Mouse (Mus musculus) myocyte (in vitro differentiated cells): ENCODE data around the gene Pfkfb3. TPM values are rescaled to one million over a fixed set of nuclear protein-coding genes. Genes with fewer than 3 reads are reported as not detected.

Experiments used
- H3K27me3 ChIP-seq: one replicate; pipeline ENCODE4 v1.6.1; 2011; ENCODE audit not compliant: control insufficient read depth, insufficient read depth, insufficient read length
- H3K36me3 ChIP-seq: one replicate; pipeline ENCODE4 v1.6.1; 2011; ENCODE audit not compliant: control insufficient read depth, insufficient read depth
- H3K4me2 ChIP-seq: one replicate; pipeline ENCODE4 v1.6.1; 2011; ENCODE audit warnings: low read depth, control low read depth
- H3K4me3 ChIP-seq: one replicate; pipeline ENCODE4 v1.5.1; 2011; ENCODE audit warnings: mild to moderate bottlenecking, control low read depth, moderate library complexity
- H3K79me2 ChIP-seq: one replicate; pipeline ENCODE4 v1.6.1; 2011; ENCODE audit not compliant: control insufficient read depth, insufficient read depth
- H3ac ChIP-seq: one replicate; pipeline ENCODE4 v1.6.1; 2011; ENCODE audit not compliant: control insufficient read depth, insufficient read length
- CEBPB ChIP-seq: IDR thresholded peaks from 2 replicates; pipeline ENCODE4 v1.6.1; 2011; ENCODE audit warnings: mild to moderate bottlenecking, moderate library complexity; ENCODE audit not compliant: poor library complexity, insufficient read depth, severe bottlenecking
- E2F4 ChIP-seq: IDR thresholded peaks from one replicate; pipeline ENCODE4 v1.6.1; 2011; ENCODE audit warnings: mild to moderate bottlenecking, control low read depth, moderate library complexity; ENCODE audit not compliant: insufficient read depth
- MAX ChIP-seq: IDR thresholded peaks from one replicate; pipeline ENCODE4 v1.6.1; 2011; ENCODE audit warnings: low read depth, mild to moderate bottlenecking, control low read depth
- MYOD1 ChIP-seq, 3 experiments: IDR thresholded peaks; one replicate each; pipeline ENCODE4 v1.6.1; 2011; ENCODE audit warnings: control low read depth in 2 of 3, low read depth in 2 of 3, mild to moderate bottlenecking in 2 of 3, moderate library complexity in 1 of 3; ENCODE audit not compliant: insufficient read length in 2 of 3, control insufficient read depth in 1 of 3
- MYOG ChIP-seq, 3 experiments: IDR thresholded peaks; one replicate each; pipeline ENCODE4 v1.6.1; 2011; ENCODE audit warnings: control low read depth in 2 of 3, low read depth in 2 of 3, mild to moderate bottlenecking in 2 of 3; ENCODE audit not compliant: insufficient read length in 2 of 3, control insufficient read depth in 1 of 3, insufficient read depth in 1 of 3
- POLR2A ChIP-seq: IDR thresholded peaks from one replicate; pipeline ENCODE4 v1.6.1; 2011; ENCODE audit warnings: low read depth, mild to moderate bottlenecking, control low read depth, moderate library complexity; ENCODE audit not compliant: insufficient read length
- POLR2AphosphoS2 ChIP-seq: IDR thresholded peaks from one replicate; pipeline ENCODE4 v1.6.1; 2011; ENCODE audit warnings: low read depth, control low read depth; ENCODE audit not compliant: insufficient read length
- REST ChIP-seq: IDR thresholded peaks from one replicate; pipeline ENCODE4 v1.6.1; 2011; ENCODE audit warnings: mild to moderate bottlenecking, control low read depth, moderate library complexity; ENCODE audit not compliant: insufficient read depth, insufficient read length
- SRF ChIP-seq: IDR thresholded peaks from one replicate; pipeline ENCODE4 v1.6.1; 2011; ENCODE audit warnings: low read depth; ENCODE audit not compliant: control insufficient read depth, insufficient read length
- TCF12 ChIP-seq: IDR thresholded peaks from one replicate; pipeline ENCODE4 v1.6.1; 2011; ENCODE audit warnings: mild to moderate bottlenecking, control low read depth; ENCODE audit not compliant: poor library complexity, insufficient read depth, severe bottlenecking
- TCF3 ChIP-seq: IDR thresholded peaks from one replicate; pipeline ENCODE4 v1.6.1; 2011; ENCODE audit warnings: low read depth, control low read depth; ENCODE audit not compliant: insufficient read length
- USF1 ChIP-seq: IDR thresholded peaks from one replicate; pipeline ENCODE4 v1.6.1; 2011; ENCODE audit warnings: low read depth, mild to moderate bottlenecking, control low read depth, moderate library complexity
- polyA plus RNA-seq: library from polyadenylated mRNA; unstranded; fragments of >200 nt; fragmentation: generic; extraction: Trizol; gene quantifications from one replicate; pipeline ENCODE4 v1.2.1, GENCODE M21; 2012; ENCODE audit warnings: missing spikeins

The Pfkfb3 gene
- polyA plus RNA-seq, 1 experiment = 2.0 TPM

DNA sequence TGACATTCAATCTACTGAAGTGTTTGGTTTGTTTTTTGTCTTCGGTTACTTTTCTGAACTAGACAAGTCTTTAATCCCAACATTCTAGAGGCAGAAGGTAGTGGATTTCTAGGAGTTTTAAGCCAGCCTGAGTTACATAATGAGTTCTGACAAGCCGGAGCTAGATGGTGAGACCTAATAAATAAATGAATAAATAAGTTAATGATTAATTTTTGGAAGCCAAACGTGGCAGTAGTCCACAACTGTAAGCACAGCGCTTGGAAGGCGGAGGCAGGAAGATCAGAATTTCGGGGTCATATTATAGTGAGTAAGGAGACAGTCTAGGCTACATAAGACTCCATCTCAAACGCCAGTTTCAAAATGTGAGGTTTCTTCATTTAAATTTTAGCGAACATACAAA lies 17.9 kb downstream of the Pfkfb3 start:
- H3K79me2 ChIP-seq = no peaks in the 10 kb centered on the region
- TF ChIP-seq USF1 (no peak), POLR2AphosphoS2 (no peak), POLR2A (no peak), REST (no peak), CEBPB (no peak), MAX (no peak), SRF (no peak), MYOG (IDR thresholded peaks at IDR 0.05; ENCODE audit: control insufficient read depth in 1 of 3, insufficient read depth in 1 of 3, insufficient read length in 2 of 3, low read depth in 2 of 3) (no peak), E2F4 (no peak), MYOD1 (IDR thresholded peaks at IDR 0.05; ENCODE audit: control insufficient read depth in 1 of 3, insufficient read length in 2 of 3, low read depth in 2 of 3) (no peak), TCF3 (no peak)
- H3ac ChIP-seq = no peak overlapping the region
- no peaks in the 10 kb centered on the region for H3K27me3 ChIP-seq
- H3K4me2 ChIP-seq = peak overlapping the region; percentile 91
- peak overlapping the region; percentile 19 for H3K4me3 ChIP-seq
- H3K36me3 ChIP-seq = no peaks in the 10 kb centered on the region

DNA sequence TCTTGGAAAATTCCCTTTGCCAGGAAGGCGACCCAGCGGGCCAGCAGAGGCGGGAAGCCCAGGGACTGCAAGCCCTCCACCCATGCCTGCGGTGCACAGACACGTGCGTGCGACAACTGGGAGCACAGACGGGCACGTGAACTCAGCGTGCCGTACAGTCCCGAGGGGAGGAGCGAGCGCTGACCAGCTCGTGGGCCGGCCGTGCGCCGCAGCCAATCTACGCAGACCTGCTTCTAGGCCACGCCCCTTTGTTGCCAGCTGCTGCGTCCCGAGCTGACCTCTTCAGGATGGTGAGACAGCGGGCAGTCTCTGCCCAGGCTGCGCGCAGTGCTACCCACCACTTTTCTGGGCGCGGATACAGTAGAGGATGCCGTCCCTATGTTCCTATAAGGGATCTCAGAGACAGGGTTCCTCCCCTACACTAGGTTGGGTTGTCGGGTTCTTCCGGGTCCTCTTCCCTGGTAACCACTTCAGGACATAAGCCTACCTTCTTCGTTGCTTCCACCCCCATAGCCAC lies 18.4 kb downstream of the Pfkfb3 start:
- Histone ChIP-seq H3ac (no peak overlapping the region), H3K79me2 (no peaks in the 10 kb centered on the region), H3K36me3 (no peaks in the 10 kb centered on the region), H3K4me2 (peak overlapping the region; percentile 91), H3K4me3 (peak overlapping the region; percentile 19), H3K27me3 (no peaks in the 10 kb centered on the region)
- TF ChIP-seq MYOG (IDR thresholded peaks at IDR 0.05; ENCODE audit: control insufficient read depth in 1 of 3, insufficient read depth in 1 of 3, insufficient read length in 2 of 3, low read depth in 2 of 3) = peak; percentile 69 to 97 (median 95)
- peak; percentile 88 for TF ChIP-seq POLR2AphosphoS2
- TF ChIP-seq TCF12 = no peak
- TF ChIP-seq USF1 = peak; percentile 35
- TF ChIP-seq POLR2A = peak; percentile 82
- peak; percentile 73 for TF ChIP-seq SRF
- TF ChIP-seq MYOD1 (IDR thresholded peaks at IDR 0.05; ENCODE audit: control insufficient read depth in 1 of 3, insufficient read length in 2 of 3, low read depth in 2 of 3) = peak in 2 of 3 experiments; percentile 89 to 94
- no peak for TF ChIP-seq REST
- peak; percentile 80 for TF ChIP-seq TCF3
- no peak for TF ChIP-seq CEBPB
- peak; percentile 72 for TF ChIP-seq MAX
- no peak for TF ChIP-seq E2F4

DNA sequence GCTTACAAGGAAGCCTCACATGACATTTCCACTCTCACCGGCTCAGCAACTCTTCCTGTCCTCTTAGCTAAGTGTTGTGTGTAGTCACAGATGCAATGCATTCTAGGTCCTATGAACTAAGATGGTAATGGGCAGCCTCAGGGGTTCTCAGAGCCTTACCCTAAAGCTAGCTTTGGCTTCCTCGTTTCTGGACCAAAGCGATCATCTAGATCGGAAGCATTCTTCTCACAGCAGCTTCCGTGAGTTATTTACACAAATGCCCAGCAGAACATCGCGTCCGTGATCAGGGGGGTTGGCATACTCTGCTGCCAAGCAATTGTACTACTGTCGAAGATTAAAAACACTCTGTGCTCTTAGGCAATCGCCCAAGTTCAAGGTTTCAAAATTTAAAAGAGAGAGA lies 19.1 kb downstream of the Pfkfb3 start:
- Histone ChIP-seq H3K79me2 (no peaks in the 10 kb centered on the region), H3K4me3 (peak overlapping the region; percentile 19), H3K27me3 (no peaks in the 10 kb centered on the region), H3ac (no peak overlapping the region), H3K4me2 (peak overlapping the region; percentile 91), H3K36me3 (no peaks in the 10 kb centered on the region)
- TF ChIP-seq MYOG (IDR thresholded peaks at IDR 0.05; ENCODE audit: control insufficient read depth in 1 of 3, insufficient read depth in 1 of 3, insufficient read length in 2 of 3, low read depth in 2 of 3) = no peak
- no peak for TF ChIP-seq SRF
- no peak for TF ChIP-seq MYOD1 (IDR thresholded peaks at IDR 0.05; ENCODE audit: control insufficient read depth in 1 of 3, insufficient read length in 2 of 3, low read depth in 2 of 3)
- TF ChIP-seq POLR2A = no peak
- no peak for TF ChIP-seq MAX
- TF ChIP-seq TCF12 = no peak
- no peak for TF ChIP-seq E2F4
- no peak for TF ChIP-seq CEBPB
- no peak for TF ChIP-seq USF1
- TF ChIP-seq REST = no peak
- TF ChIP-seq TCF3 = no peak
- TF ChIP-seq POLR2AphosphoS2 = no peak

DNA sequence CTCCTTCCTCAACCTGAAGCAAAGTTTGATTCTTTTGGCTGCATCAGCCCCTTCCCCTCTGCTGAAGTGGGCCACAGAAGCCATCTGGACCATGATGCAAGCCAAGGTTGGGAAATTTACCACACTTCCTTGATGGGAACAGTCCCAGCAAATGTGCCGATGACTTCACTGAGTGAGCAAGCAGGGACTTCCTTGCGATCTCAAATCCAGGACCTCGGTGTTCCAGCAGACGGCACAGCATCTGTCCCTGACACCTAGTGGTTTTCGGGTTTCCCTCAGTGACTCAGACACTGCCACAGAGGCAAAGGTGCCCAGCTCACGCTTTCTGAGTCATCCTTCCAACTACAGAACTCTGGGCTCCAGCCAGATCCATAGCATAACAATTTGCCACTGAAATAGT lies 23.8 kb downstream of the Pfkfb3 start:
- Histone ChIP-seq H3K79me2 (no peaks in the 10 kb centered on the region), H3ac (no peak overlapping the region), H3K27me3 (no peaks in the 10 kb centered on the region), H3K4me2 (peak overlapping the region; percentile 53), H3K4me3 (no peak overlapping the region), H3K36me3 (no peaks in the 10 kb centered on the region)
- TF ChIP-seq MAX = no peak
- peak in 1 of 3 experiments; percentile 51 for TF ChIP-seq MYOD1 (IDR thresholded peaks at IDR 0.05; ENCODE audit: control insufficient read depth in 1 of 3, insufficient read length in 2 of 3, low read depth in 2 of 3)
- TF ChIP-seq TCF3 = no peak
- TF ChIP-seq MYOG (IDR thresholded peaks at IDR 0.05; ENCODE audit: control insufficient read depth in 1 of 3, insufficient read depth in 1 of 3, insufficient read length in 2 of 3, low read depth in 2 of 3) = peak in 2 of 3 experiments; percentile 10 to 56
- no peak for TF ChIP-seq POLR2A
- no peak for TF ChIP-seq TCF12
- peak; percentile 70 for TF ChIP-seq CEBPB
- no peak for TF ChIP-seq POLR2AphosphoS2
- no peak for TF ChIP-seq E2F4

DNA sequence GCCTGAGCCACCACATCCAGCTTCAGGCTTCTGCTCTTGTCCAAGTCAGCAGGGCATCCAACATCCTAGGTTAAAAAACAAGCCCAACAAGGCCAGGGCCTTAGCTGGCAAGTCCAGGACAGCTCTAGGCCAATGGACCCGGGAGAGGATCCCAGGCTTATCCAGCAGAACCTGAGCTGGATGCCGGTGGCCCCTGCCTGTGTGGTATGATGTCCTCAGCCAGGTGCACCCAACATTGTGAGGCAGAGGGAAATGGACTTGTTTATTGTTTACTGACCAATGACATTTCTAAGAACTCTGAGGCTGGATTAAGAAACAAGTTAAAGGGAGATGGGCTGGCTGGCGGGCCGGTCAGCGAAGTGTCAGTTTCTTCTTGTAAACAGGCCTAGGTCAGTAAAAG lies 27.8 kb downstream of the Pfkfb3 start:
- Histone ChIP-seq H3K4me2 (no peak overlapping the region), H3ac (no peak overlapping the region), H3K27me3 (no peaks in the 10 kb centered on the region), H3K79me2 (no peaks in the 10 kb centered on the region), H3K36me3 (no peaks in the 10 kb centered on the region), H3K4me3 (no peak overlapping the region)
- TF ChIP-seq USF1 = no peak
- TF ChIP-seq MYOG (IDR thresholded peaks at IDR 0.05; ENCODE audit: control insufficient read depth in 1 of 3, insufficient read depth in 1 of 3, insufficient read length in 2 of 3, low read depth in 2 of 3) = no peak
- TF ChIP-seq TCF12 = no peak
- TF ChIP-seq POLR2AphosphoS2 = no peak
- TF ChIP-seq E2F4 = no peak
